Mouse (Mus musculus) hindbrain, embryonic 11.5 days (tissue): ENCODE measurements around the gene Arpc5. TPM values are rescaled to one million over a fixed set of nuclear protein-coding genes. Genes with fewer than 3 reads are reported as not detected.

ENCODE experiments used
- ATAC-seq: fragments of 200-750 bp; cut with Nextera tagmentation; 2 replicates; pipeline ENCODE4 v1.8.0; 2017; ENCODE audit warnings: mild to moderate bottlenecking, moderate TSS enrichment, moderate library complexity; ENCODE audit not compliant: low FRiP score
- DNase-seq: peaks from one replicate; pipeline ENCODE4 v3.0.0-alpha.2; 2015; ENCODE audit warnings: low spot score
- H3K27ac ChIP-seq: fragments of 300-500 bp; sonication (generic); 2 replicates; pipeline ENCODE4 v1.5.1; 2014; ENCODE audit warnings: mild to moderate bottlenecking, low read depth, low read length
- H3K27me3 ChIP-seq: fragments of 300-500 bp; sonication (generic); 2 replicates; pipeline ENCODE4 v1.6.1; 2014; ENCODE audit warnings: mild to moderate bottlenecking, low read length, moderate library complexity, mixed read lengths; ENCODE audit not compliant: control insufficient read depth, insufficient read depth
- H3K36me3 ChIP-seq: fragments of 300-500 bp; sonication (generic); 2 replicates; pipeline ENCODE4 v1.6.1; 2014; ENCODE audit warnings: mild to moderate bottlenecking, low read length, moderate library complexity, mixed read lengths; ENCODE audit not compliant: control insufficient read depth, insufficient read depth
- H3K4me1 ChIP-seq: fragments of 300-500 bp; sonication (generic); replicated peaks from 2 replicates; pipeline ENCODE4 v1.6.1; 2014; ENCODE audit warnings: low read length, mixed read lengths; ENCODE audit not compliant: control insufficient read depth, insufficient read depth
- H3K4me2 ChIP-seq: fragments of 300-500 bp; sonication (generic); replicated peaks from 2 replicates; pipeline ENCODE4 v1.6.1; 2014; ENCODE audit warnings: mild to moderate bottlenecking, low read depth, low read length
- H3K4me3 ChIP-seq: fragments of 300-500 bp; sonication (generic); 2 replicates; pipeline ENCODE4 v1.5.1; 2014; ENCODE audit warnings: low read depth, low read length
- H3K9ac ChIP-seq: fragments of 300-500 bp; sonication (generic); 2 replicates; pipeline ENCODE4 v1.6.1; 2014; ENCODE audit warnings: low read depth, low read length
- H3K9me3 ChIP-seq: fragments of 300-500 bp; sonication (generic); 2 replicates; pipeline ENCODE4 v1.6.1; 2016; ENCODE audit warnings: low read length; ENCODE audit not compliant: control insufficient read depth
- WGBS: fragments of 180-500 bp; shearing (Covaris S2); extraction: QIAGEN DNeasy Blood & Tissue Kit; methylation state at CpG from one replicate; pipeline ENCODE4 v1.1.7; 2014; 5-methylcytosine and 5-hydroxymethylcytosine counted together
- polyA plus RNA-seq: library from polyadenylated mRNA; unstranded; fragments of >200 nt; fragmentation: Nextera tagmentation; extraction: Ambion mirVana; gene quantifications from 2 replicates; pipeline ENCODE4 v1.2.1, GENCODE M21; 2014

The Arpc5 gene
- polyA plus RNA-seq, 1 experiment from 2014 or later: 339 TPM

DNA sequence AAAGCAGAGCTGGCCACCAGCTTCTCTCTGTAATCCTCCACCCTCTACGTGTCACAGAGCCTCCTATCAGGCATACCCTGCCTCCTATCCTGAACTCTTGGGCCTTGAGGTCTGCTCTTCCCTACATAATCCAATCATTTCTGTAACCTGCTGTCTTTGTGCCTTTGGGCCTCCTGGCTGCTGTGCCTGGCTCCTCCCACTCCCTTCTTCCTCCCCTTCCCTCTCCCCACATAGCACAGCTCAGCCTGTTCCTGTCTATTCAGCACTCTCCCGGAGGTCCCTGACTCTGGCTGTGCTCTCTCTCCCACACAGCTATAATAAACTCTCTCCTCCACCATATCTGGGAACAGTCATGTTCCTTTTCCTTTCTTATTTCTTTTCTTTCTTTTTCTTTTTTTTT is 33.6 kb downstream of the Arpc5 start, which contains the start of gene Ncf2:
Gene Ncf2, plus strand, starts transcription at position 298 of the 400 bp plus-strand sequence.
- no peak within 1 kb of the TSS for H3K4me3 ChIP-seq
- WGBS: 5% methylated on average over 2 of the region's 2 CpGs
- H3K36me3 ChIP-seq: no peaks in the 10 kb centered on the region
- no peak within 1 kb of the TSS for H3K4me2 ChIP-seq
- no peak within 1 kb of the TSS for H3K9ac ChIP-seq
- no peak within 1 kb of the TSS for H3K27ac ChIP-seq
- H3K27me3 ChIP-seq: no peaks in the 10 kb centered on the region
- DNase-seq: peak; percentile 39
- ATAC-seq: peak; percentile 53; the same call in 1 of the 2 replicates
- no peaks in the 10 kb centered on the region for H3K9me3 ChIP-seq
- H3K4me1 ChIP-seq: no peaks in the 10 kb centered on the region

- Histone ChIP-seq H3K27me3 (no peaks in the 10 kb centered on the region), H3K36me3 (no peaks in the 10 kb centered on the region), H3K9ac (no peak overlapping the region), H3K9me3 (no peaks in the 10 kb centered on the region), H3K4me1 (no peaks in the 10 kb centered on the region), H3K27ac (no peak overlapping the region), H3K4me2 (no peak overlapping the region), H3K4me3 (no peak overlapping the region)
- whole genome bisulfite sequencing: 87% methylated on average over 13 of the region's 13 CpGs
- DNase-seq (no peak), ATAC-seq (no peak)
Measured at GRCm38 (mm10) chr1:152800633-152801176, 34.4 kb downstream of the Arpc5 start.

GRCm38 (mm10) chr1:152804907-152805306 is 38.6 kb downstream of the Arpc5 start:
- H3K9me3 ChIP-seq: no peaks in the 10 kb centered on the region
- H3K4me3 ChIP-seq: no peak overlapping the region
- H3K9ac ChIP-seq: no peak overlapping the region
- DNase-seq (no peak), ATAC-seq (no peak)
- no peaks in the 10 kb centered on the region for H3K4me1 ChIP-seq
- H3K36me3 ChIP-seq: no peaks in the 10 kb centered on the region
- 84% methylated on average over 6 of the region's 6 CpGs for WGBS
- H3K4me2 ChIP-seq: no peak overlapping the region
- no peaks in the 10 kb centered on the region for H3K27me3 ChIP-seq
- H3K27ac ChIP-seq: no peak overlapping the region

GRCm38 (mm10) chr1:152807619-152808391 is 41.5 kb downstream of the Arpc5 start:
- no peak for DNase-seq

DNA sequence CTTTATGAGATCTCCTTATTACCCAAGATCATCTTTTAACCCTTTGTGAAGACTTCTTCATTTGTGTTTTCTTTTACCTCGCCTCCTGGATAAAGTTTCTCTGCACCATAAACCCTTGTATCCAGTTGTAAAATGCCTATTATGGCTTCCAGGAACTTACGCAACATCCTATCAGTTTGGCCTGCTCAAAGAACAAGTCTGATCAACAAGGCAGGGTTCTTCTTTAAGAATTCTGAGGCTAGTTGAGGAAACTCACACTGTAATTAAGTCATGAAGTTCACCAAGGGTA is 42.0 kb downstream of the Arpc5 start:
- Histone ChIP-seq H3K27me3 (no peaks in the 10 kb centered on the region), H3K4me3 (no peak overlapping the region), H3K4me2 (no peak overlapping the region), H3K9ac (no peak overlapping the region), H3K4me1 (no peaks in the 10 kb centered on the region), H3K9me3 (no peaks in the 10 kb centered on the region), H3K27ac (no peak overlapping the region), H3K36me3 (no peaks in the 10 kb centered on the region)
- no peak for DNase-seq
- WGBS: 98% methylated on average over 2 of the region's 2 CpGs
- ATAC-seq: no peak

More at GRCm38 (mm10) chr1:152807619-152808391, 41.5 kb downstream of the Arpc5 start:
- Histone ChIP-seq H3K9ac (no peak overlapping the region), H3K27me3 (no peaks in the 10 kb centered on the region), H3K9me3 (no peaks in the 10 kb centered on the region), H3K4me2 (no peak overlapping the region), H3K36me3 (no peaks in the 10 kb centered on the region), H3K27ac (no peak overlapping the region), H3K4me3 (no peak overlapping the region), H3K4me1 (no peaks in the 10 kb centered on the region)
- no peak for ATAC-seq
- 78% methylated on average over 18 of the region's 18 CpGs for WGBS

GRCm38 (mm10) chr1:152809541-152810252 is 43.4 kb downstream of the Arpc5 start:
- DNase-seq (peak; percentile 38), ATAC-seq (0 out of 2 replicates have a peak, but pooled peaks have one; percentile 50)
- Histone ChIP-seq H3K9me3 (no peaks in the 10 kb centered on the region), H3K4me2 (no peak overlapping the region), H3K27ac (no peak overlapping the region), H3K27me3 (no peaks in the 10 kb centered on the region), H3K36me3 (no peaks in the 10 kb centered on the region), H3K4me1 (no peaks in the 10 kb centered on the region), H3K9ac (no peak overlapping the region), H3K4me3 (no peak overlapping the region)
- WGBS: 28% methylated on average over 8 of the region's 8 CpGs

- Histone ChIP-seq H3K4me2 (no peak overlapping the region), H3K36me3 (no peaks in the 10 kb centered on the region), H3K9me3 (no peaks in the 10 kb centered on the region), H3K27me3 (no peaks in the 10 kb centered on the region), H3K4me1 (no peaks in the 10 kb centered on the region), H3K4me3 (no peak overlapping the region), H3K9ac (no peak overlapping the region), H3K27ac (peak overlapping the region; percentile 36; the same call in 1 of the 2 replicates)
- WGBS: 57% methylated on average over 13 of the region's 13 CpGs
- ATAC-seq: no peak
- no peak for DNase-seq
Measured at GRCm38 (mm10) chr1:152810533-152811439, 44.4 kb downstream of the Arpc5 start.

GRCm38 (mm10) chr1:152815265-152815701 is 48.9 kb downstream of the Arpc5 start:
- H3K36me3 ChIP-seq: no peaks in the 10 kb centered on the region
- no peaks in the 10 kb centered on the region for H3K27me3 ChIP-seq
- DNase-seq: peak; percentile 75
- H3K4me2 ChIP-seq: no peak overlapping the region
- H3K9me3 ChIP-seq: no peaks in the 10 kb centered on the region
- peak overlapping the region; percentile 89 for H3K27ac ChIP-seq
- H3K4me1 ChIP-seq: peaks cover 17% of the 10 kb centered on the region
- ATAC-seq: peak; percentile 75
- WGBS: 28% methylated on average over 7 of the region's 7 CpGs
- H3K9ac ChIP-seq: no peak overlapping the region
- no peak overlapping the region for H3K4me3 ChIP-seq
